Mouse (Mus musculus) myocyte (in vitro differentiated cells): Measurements from ENCODE around the gene Atp5f1. TPM values are rescaled to one million over a fixed set of nuclear protein-coding genes. Genes with fewer than 3 reads are reported as not detected.

Source experiments
- H3K27me3 ChIP-seq: one replicate; pipeline ENCODE4 v1.6.1; 2011; ENCODE audit not compliant: control insufficient read depth, insufficient read depth, insufficient read length
- H3K36me3 ChIP-seq: one replicate; pipeline ENCODE4 v1.6.1; 2011; ENCODE audit not compliant: control insufficient read depth, insufficient read depth
- H3K4me2 ChIP-seq: one replicate; pipeline ENCODE4 v1.6.1; 2011; ENCODE audit warnings: low read depth, control low read depth
- H3K4me3 ChIP-seq: one replicate; pipeline ENCODE4 v1.5.1; 2011; ENCODE audit warnings: mild to moderate bottlenecking, control low read depth, moderate library complexity
- H3K79me2 ChIP-seq: one replicate; pipeline ENCODE4 v1.6.1; 2011; ENCODE audit not compliant: control insufficient read depth, insufficient read depth
- H3ac ChIP-seq: one replicate; pipeline ENCODE4 v1.6.1; 2011; ENCODE audit not compliant: control insufficient read depth, insufficient read length
- CEBPB ChIP-seq: IDR thresholded peaks from 2 replicates; pipeline ENCODE4 v1.6.1; 2011; ENCODE audit warnings: mild to moderate bottlenecking, moderate library complexity; ENCODE audit not compliant: poor library complexity, insufficient read depth, severe bottlenecking
- E2F4 ChIP-seq: IDR thresholded peaks from one replicate; pipeline ENCODE4 v1.6.1; 2011; ENCODE audit warnings: mild to moderate bottlenecking, control low read depth, moderate library complexity; ENCODE audit not compliant: insufficient read depth
- MAX ChIP-seq: IDR thresholded peaks from one replicate; pipeline ENCODE4 v1.6.1; 2011; ENCODE audit warnings: low read depth, mild to moderate bottlenecking, control low read depth
- MYOD1 ChIP-seq, 3 experiments: IDR thresholded peaks; one replicate each; pipeline ENCODE4 v1.6.1; 2011; ENCODE audit warnings: control low read depth in 2 of 3, low read depth in 2 of 3, mild to moderate bottlenecking in 2 of 3, moderate library complexity in 1 of 3; ENCODE audit not compliant: insufficient read length in 2 of 3, control insufficient read depth in 1 of 3
- MYOG ChIP-seq, 3 experiments: IDR thresholded peaks; one replicate each; pipeline ENCODE4 v1.6.1; 2011; ENCODE audit warnings: control low read depth in 2 of 3, low read depth in 2 of 3, mild to moderate bottlenecking in 2 of 3; ENCODE audit not compliant: insufficient read length in 2 of 3, control insufficient read depth in 1 of 3, insufficient read depth in 1 of 3
- POLR2A ChIP-seq: IDR thresholded peaks from one replicate; pipeline ENCODE4 v1.6.1; 2011; ENCODE audit warnings: low read depth, mild to moderate bottlenecking, control low read depth, moderate library complexity; ENCODE audit not compliant: insufficient read length
- POLR2AphosphoS2 ChIP-seq: IDR thresholded peaks from one replicate; pipeline ENCODE4 v1.6.1; 2011; ENCODE audit warnings: low read depth, control low read depth; ENCODE audit not compliant: insufficient read length
- REST ChIP-seq: IDR thresholded peaks from one replicate; pipeline ENCODE4 v1.6.1; 2011; ENCODE audit warnings: mild to moderate bottlenecking, control low read depth, moderate library complexity; ENCODE audit not compliant: insufficient read depth, insufficient read length
- SRF ChIP-seq: IDR thresholded peaks from one replicate; pipeline ENCODE4 v1.6.1; 2011; ENCODE audit warnings: low read depth; ENCODE audit not compliant: control insufficient read depth, insufficient read length
- TCF12 ChIP-seq: IDR thresholded peaks from one replicate; pipeline ENCODE4 v1.6.1; 2011; ENCODE audit warnings: mild to moderate bottlenecking, control low read depth; ENCODE audit not compliant: poor library complexity, insufficient read depth, severe bottlenecking
- TCF3 ChIP-seq: IDR thresholded peaks from one replicate; pipeline ENCODE4 v1.6.1; 2011; ENCODE audit warnings: low read depth, control low read depth; ENCODE audit not compliant: insufficient read length
- USF1 ChIP-seq: IDR thresholded peaks from one replicate; pipeline ENCODE4 v1.6.1; 2011; ENCODE audit warnings: low read depth, mild to moderate bottlenecking, control low read depth, moderate library complexity
- polyA plus RNA-seq: library from polyadenylated mRNA; unstranded; fragments of >200 nt; fragmentation: generic; extraction: Trizol; gene quantifications from one replicate; pipeline ENCODE4 v1.2.1, GENCODE M21; 2012; ENCODE audit warnings: missing spikeins

The Atp5f1 gene
- polyA plus RNA-seq, 1 experiment, result 329 TPM

DNA sequence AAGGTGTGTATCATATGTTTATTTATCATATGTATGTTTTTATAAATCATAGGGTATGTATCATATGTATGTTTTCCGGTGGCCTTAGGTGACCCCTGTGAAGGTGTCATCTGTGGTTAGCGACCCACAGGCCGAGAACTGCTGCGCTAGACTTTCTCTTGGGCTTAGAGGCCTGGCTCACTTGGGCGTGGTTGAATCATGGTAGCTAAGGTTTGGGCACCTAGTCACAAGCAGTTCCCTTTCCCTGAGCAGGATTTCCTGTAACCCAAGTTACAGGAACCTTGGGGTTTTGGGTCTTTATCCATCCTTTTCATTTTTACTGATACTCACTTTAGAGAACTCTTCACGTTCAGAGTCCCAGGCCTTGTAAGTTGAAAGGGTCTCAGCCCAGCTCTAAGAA lies 59.6 kb downstream of the Atp5f1 start:
- TF ChIP-seq REST (no peak), CEBPB (no peak), MYOD1 (IDR thresholded peaks at IDR 0.05; ENCODE audit: control insufficient read depth in 1 of 3, insufficient read length in 2 of 3, low read depth in 2 of 3) (no peak), TCF12 (no peak), SRF (no peak), MYOG (IDR thresholded peaks at IDR 0.05; ENCODE audit: control insufficient read depth in 1 of 3, insufficient read depth in 1 of 3, insufficient read length in 2 of 3, low read depth in 2 of 3) (no peak), TCF3 (no peak), POLR2A (no peak), USF1 (no peak), MAX (no peak), E2F4 (no peak), POLR2AphosphoS2 (no peak)
- Histone ChIP-seq H3ac (no peak overlapping the region), H3K79me2 (no peaks in the 10 kb centered on the region), H3K36me3 (no peaks in the 10 kb centered on the region), H3K27me3 (peaks cover 7% of the 10 kb centered on the region), H3K4me2 (no peak overlapping the region), H3K4me3 (no peak overlapping the region)

DNA sequence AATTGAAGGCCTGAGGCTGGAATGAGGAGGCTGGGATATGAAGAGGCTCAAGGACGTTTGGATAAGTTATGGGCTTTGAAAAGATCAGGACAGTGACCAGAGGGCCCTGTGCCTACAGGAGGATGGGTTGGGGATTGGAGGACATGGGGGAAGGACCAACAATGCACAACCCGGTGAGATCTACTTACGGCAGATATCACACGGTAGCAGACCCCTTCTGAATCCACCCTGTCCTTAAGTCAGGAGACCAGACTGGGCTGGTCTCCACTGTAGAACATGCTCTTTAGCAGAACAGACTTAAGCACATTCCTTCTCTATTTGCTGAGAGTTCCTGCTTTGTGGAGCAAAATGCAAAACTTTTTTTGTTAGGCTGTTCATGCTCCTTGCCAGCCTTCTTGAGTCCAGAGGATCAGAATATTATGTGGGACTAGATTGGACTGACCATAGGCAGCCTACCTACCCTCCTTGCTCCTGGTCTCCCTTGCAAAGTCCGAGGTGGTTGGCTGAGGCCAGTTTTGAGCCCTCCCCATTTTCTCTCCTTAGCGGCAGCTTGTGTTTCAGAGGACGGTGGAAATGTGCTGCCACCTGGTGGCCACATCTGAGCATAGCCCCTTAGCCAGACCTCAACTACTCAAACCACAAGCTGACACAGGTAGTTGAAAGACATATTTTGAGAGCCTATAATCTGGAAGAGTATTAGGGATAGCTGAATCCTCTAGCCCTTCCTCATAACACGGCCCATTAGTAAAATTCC lies 60.3 kb downstream of the Atp5f1 start:
- no peak overlapping the region for H3K4me3 ChIP-seq
- H3K4me2 ChIP-seq, result no peak overlapping the region
- no peak overlapping the region for H3ac ChIP-seq
- peaks cover 3% of the 10 kb centered on the region for H3K27me3 ChIP-seq
- no peaks in the 10 kb centered on the region for H3K36me3 ChIP-seq
- TF ChIP-seq MYOD1 (IDR thresholded peaks at IDR 0.05; ENCODE audit: control insufficient read depth in 1 of 3, insufficient read length in 2 of 3, low read depth in 2 of 3), result no peak
- no peak for TF ChIP-seq REST
- TF ChIP-seq MYOG (IDR thresholded peaks at IDR 0.05; ENCODE audit: control insufficient read depth in 1 of 3, insufficient read depth in 1 of 3, insufficient read length in 2 of 3, low read depth in 2 of 3), result no peak
- TF ChIP-seq USF1, result no peak
- no peak for TF ChIP-seq TCF3
- TF ChIP-seq SRF, result no peak
- TF ChIP-seq MAX, result no peak
- no peak for TF ChIP-seq TCF12
- no peak for TF ChIP-seq POLR2A
- no peak for TF ChIP-seq POLR2AphosphoS2
- no peak for TF ChIP-seq CEBPB
- no peak for TF ChIP-seq E2F4
- no peaks in the 10 kb centered on the region for H3K79me2 ChIP-seq

DNA sequence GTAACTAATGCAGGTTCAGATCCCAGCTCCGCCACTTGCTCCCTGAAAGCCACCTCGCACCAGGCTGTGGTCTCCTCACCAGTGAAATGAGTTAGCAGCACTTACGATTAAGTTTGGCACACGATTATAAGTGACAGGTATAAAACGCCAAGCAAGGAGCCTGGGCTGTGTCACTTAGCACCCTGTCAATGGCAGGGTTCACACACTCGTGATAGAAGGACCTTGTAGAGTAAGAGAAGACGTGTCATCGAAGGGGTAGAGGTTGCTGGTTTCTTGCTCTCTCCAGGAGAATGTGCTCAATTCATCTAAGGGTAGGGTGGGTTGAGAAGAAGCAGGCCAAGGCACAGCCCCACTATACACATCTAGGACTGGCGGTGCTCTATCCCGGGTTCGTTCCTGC lies 61.0 kb downstream of the Atp5f1 start:
- Histone ChIP-seq H3K27me3 (no peaks in the 10 kb centered on the region), H3K36me3 (no peaks in the 10 kb centered on the region), H3ac (no peak overlapping the region), H3K79me2 (no peaks in the 10 kb centered on the region), H3K4me3 (no peak overlapping the region), H3K4me2 (no peak overlapping the region)
- TF ChIP-seq MAX, result no peak
- no peak for TF ChIP-seq POLR2AphosphoS2
- TF ChIP-seq CEBPB, result no peak

DNA sequence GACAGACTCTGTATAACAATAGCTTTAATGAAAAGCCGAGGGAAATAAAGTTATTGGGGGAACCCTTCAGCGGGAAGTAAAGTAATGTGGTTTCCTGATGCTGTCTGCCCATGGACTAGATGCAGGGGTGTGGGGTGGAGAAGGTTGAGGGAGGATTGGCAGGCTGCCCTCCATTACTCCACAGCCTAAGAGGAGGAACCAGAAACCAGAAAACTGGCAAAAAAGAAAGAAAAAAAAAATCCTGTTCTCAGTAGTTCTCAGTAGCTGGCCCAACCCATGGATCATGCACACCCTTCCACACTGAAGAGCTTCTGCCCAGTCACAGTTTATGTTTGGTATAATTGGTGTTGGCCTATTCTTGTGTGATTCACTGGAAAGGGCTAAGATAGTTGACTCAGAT lies 61.6 kb downstream of the Atp5f1 start:
- TF ChIP-seq MYOG (IDR thresholded peaks at IDR 0.05; ENCODE audit: control insufficient read depth in 1 of 3, insufficient read depth in 1 of 3, insufficient read length in 2 of 3, low read depth in 2 of 3), result no peak
- no peak for TF ChIP-seq E2F4
- TF ChIP-seq MYOD1 (IDR thresholded peaks at IDR 0.05; ENCODE audit: control insufficient read depth in 1 of 3, insufficient read length in 2 of 3, low read depth in 2 of 3), result no peak
- TF ChIP-seq CEBPB, result no peak
- no peak for TF ChIP-seq POLR2A
- no peak for TF ChIP-seq TCF12
- no peak for TF ChIP-seq TCF3
- TF ChIP-seq REST, result no peak
- TF ChIP-seq SRF, result no peak
- TF ChIP-seq USF1, result no peak
- TF ChIP-seq MAX, result no peak
- no peak for TF ChIP-seq POLR2AphosphoS2
- Histone ChIP-seq H3K27me3 (no peaks in the 10 kb centered on the region), H3K4me3 (no peak overlapping the region)

DNA sequence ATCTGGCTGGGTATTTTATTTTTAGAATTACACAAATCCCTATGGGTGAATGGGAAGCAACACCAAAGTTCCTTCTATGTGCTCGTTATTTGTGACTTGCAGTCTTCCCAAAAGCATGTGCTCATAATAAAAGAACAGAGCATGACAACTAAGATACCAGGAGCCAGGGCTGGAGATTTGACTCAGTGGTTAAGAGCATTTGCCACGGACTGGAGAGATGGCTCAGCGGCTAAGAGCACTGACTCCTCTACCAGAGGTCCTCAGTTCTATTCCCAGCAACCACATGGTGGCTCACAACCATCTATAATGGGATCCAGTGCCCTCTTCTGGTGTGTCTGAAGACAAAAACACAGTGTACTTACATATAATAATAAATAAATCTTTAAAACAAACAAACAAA lies 63.1 kb downstream of the Atp5f1 start:
- Histone ChIP-seq H3K36me3 (no peaks in the 10 kb centered on the region), H3K27me3 (no peaks in the 10 kb centered on the region), H3K79me2 (no peaks in the 10 kb centered on the region), H3ac (no peak overlapping the region), H3K4me3 (no peak overlapping the region), H3K4me2 (no peak overlapping the region)
- TF ChIP-seq E2F4 (no peak), MYOG (IDR thresholded peaks at IDR 0.05; ENCODE audit: control insufficient read depth in 1 of 3, insufficient read depth in 1 of 3, insufficient read length in 2 of 3, low read depth in 2 of 3) (no peak), MAX (no peak), USF1 (no peak), POLR2A (no peak), REST (no peak), TCF12 (no peak), MYOD1 (IDR thresholded peaks at IDR 0.05; ENCODE audit: control insufficient read depth in 1 of 3, insufficient read length in 2 of 3, low read depth in 2 of 3) (no peak), CEBPB (no peak), TCF3 (no peak), SRF (no peak), POLR2AphosphoS2 (no peak)

More for the DNA sequence above, 61.6 kb downstream of the Atp5f1 start:
- H3K79me2 ChIP-seq, result no peaks in the 10 kb centered on the region
- no peak overlapping the region for H3K4me2 ChIP-seq
- no peak overlapping the region for H3ac ChIP-seq
- no peaks in the 10 kb centered on the region for H3K36me3 ChIP-seq
